Mouse (Mus musculus): ENCODE measurements around the gene Psme4. TPM values are rescaled to one million over a fixed set of nuclear protein-coding genes. Genes with fewer than 3 reads are reported as not detected.

Gene Psme4
- polyA plus RNA-seq, 1 experiment from 2014 or later = 16.1 TPM

GRCm38 (mm10) chr11:30800091-30800490, 28.6 kb downstream of the Psme4 start:
- no peak for ATAC-seq (ENCODE audit: insufficient read depth, low FRiP score)
- Histone ChIP-seq H3K27ac (ENCODE audit: low read length) (no peak overlapping the region), H3K4me3 (replicated peaks; ENCODE audit: low read length) (no peak overlapping the region), H3K36me3 (ENCODE audit: control insufficient read depth, insufficient read depth, low read length) (no peaks in the 10 kb centered on the region), H3K4me1 (ENCODE audit: control insufficient read depth, insufficient read depth, low read length) (no peaks in the 10 kb centered on the region), H3K4me2 (ENCODE audit: low read depth, low read length) (no peak overlapping the region), H3K9me3 (replicated peaks; ENCODE audit: control insufficient read depth, low read length) (no peaks in the 10 kb centered on the region), H3K27me3 (ENCODE audit: control insufficient read depth, insufficient read depth, low read length) (no peaks in the 10 kb centered on the region), H3K9ac (ENCODE audit: low read length) (no peak overlapping the region)

- Histone ChIP-seq H3K4me2 (ENCODE audit: low read depth, low read length) (no peak overlapping the region), H3K4me1 (ENCODE audit: control insufficient read depth, insufficient read depth, low read length) (no peaks in the 10 kb centered on the region), H3K36me3 (ENCODE audit: control insufficient read depth, insufficient read depth, low read length) (no peaks in the 10 kb centered on the region), H3K9ac (ENCODE audit: low read length) (no peak overlapping the region), H3K27ac (ENCODE audit: low read length) (no peak overlapping the region), H3K4me3 (replicated peaks; ENCODE audit: low read length) (no peak overlapping the region), H3K9me3 (replicated peaks; ENCODE audit: control insufficient read depth, low read length) (no peaks in the 10 kb centered on the region), H3K27me3 (ENCODE audit: control insufficient read depth, insufficient read depth, low read length) (no peaks in the 10 kb centered on the region)
- WGBS = 74% methylated on average over 1 of the region's 1 CpGs
- ATAC-seq (ENCODE audit: insufficient read depth, low FRiP score) = no peak
These were observed 30.9 kb downstream of the Psme4 start for GRCm38 (mm10) chr11:30802421-30802820.

- no peaks in the 10 kb centered on the region; the same call in 1 of the 2 replicates for H3K4me1 ChIP-seq (ENCODE audit: control insufficient read depth, insufficient read depth, low read length)
- H3K36me3 ChIP-seq (ENCODE audit: control insufficient read depth, insufficient read depth, low read length) = peaks cover 14% of the 10 kb centered on the region; the same call in 1 of the 2 replicates
- 71% methylated on average over 5 of the region's 5 CpGs for WGBS
- H3K9me3 ChIP-seq (replicated peaks; ENCODE audit: control insufficient read depth, low read length) = no peaks in the 10 kb centered on the region
- H3K4me2 ChIP-seq (ENCODE audit: low read depth, low read length) = no peak overlapping the region
- H3K9ac ChIP-seq (ENCODE audit: low read length) = no peak overlapping the region
- H3K27me3 ChIP-seq (ENCODE audit: control insufficient read depth, insufficient read depth, low read length) = no peaks in the 10 kb centered on the region
- ATAC-seq (ENCODE audit: insufficient read depth, low FRiP score) = no peak
- H3K27ac ChIP-seq (ENCODE audit: low read length) = no peak overlapping the region
- H3K4me3 ChIP-seq (replicated peaks; ENCODE audit: low read length) = no peak overlapping the region
These were observed 49.6 kb downstream of the Psme4 start for GRCm38 (mm10) chr11:30821116-30821515.

GRCm38 (mm10) chr11:30838793-30839192, 67.3 kb downstream of the Psme4 start:
- Histone ChIP-seq H3K9ac (ENCODE audit: low read length) (no peak overlapping the region), H3K4me3 (replicated peaks; ENCODE audit: low read length) (no peak overlapping the region), H3K9me3 (replicated peaks; ENCODE audit: control insufficient read depth, low read length) (no peaks in the 10 kb centered on the region), H3K36me3 (ENCODE audit: control insufficient read depth, insufficient read depth, low read length) (peaks cover 12% of the 10 kb centered on the region; the same call in 1 of the 2 replicates), H3K4me2 (ENCODE audit: low read depth, low read length) (no peak overlapping the region), H3K27me3 (ENCODE audit: control insufficient read depth, insufficient read depth, low read length) (no peaks in the 10 kb centered on the region), H3K4me1 (ENCODE audit: control insufficient read depth, insufficient read depth, low read length) (no peaks in the 10 kb centered on the region), H3K27ac (ENCODE audit: low read length) (no peak overlapping the region)
- no peak for ATAC-seq (ENCODE audit: insufficient read depth, low FRiP score)
- 88% methylated on average over 2 of the region's 2 CpGs for WGBS

- no peaks in the 10 kb centered on the region for H3K4me1 ChIP-seq (ENCODE audit: control insufficient read depth, insufficient read depth, low read length)
- no peak overlapping the region for H3K27ac ChIP-seq (ENCODE audit: low read length)
- no peak overlapping the region for H3K4me2 ChIP-seq (ENCODE audit: low read depth, low read length)
- WGBS = 86% methylated on average over 1 of the region's 1 CpGs
- H3K4me3 ChIP-seq (replicated peaks; ENCODE audit: low read length) = no peak overlapping the region
- peaks cover 2% of the 10 kb centered on the region; the same call in 1 of the 2 replicates for H3K36me3 ChIP-seq (ENCODE audit: control insufficient read depth, insufficient read depth, low read length)
- H3K9me3 ChIP-seq (replicated peaks; ENCODE audit: control insufficient read depth, low read length) = no peaks in the 10 kb centered on the region
- no peaks in the 10 kb centered on the region for H3K27me3 ChIP-seq (ENCODE audit: control insufficient read depth, insufficient read depth, low read length)
- ATAC-seq (ENCODE audit: insufficient read depth, low FRiP score) = no peak
- H3K9ac ChIP-seq (ENCODE audit: low read length) = no peak overlapping the region
These were observed 72.8 kb downstream of the Psme4 start for GRCm38 (mm10) chr11:30844355-30844754.

GRCm38 (mm10) chr11:30872425-30872824, 100.9 kb downstream of the Psme4 start:
- H3K27me3 ChIP-seq (ENCODE audit: control insufficient read depth, insufficient read depth, low read length) = no peaks in the 10 kb centered on the region
- H3K4me3 ChIP-seq (replicated peaks; ENCODE audit: low read length) = no peak overlapping the region
- no peak for ATAC-seq (ENCODE audit: insufficient read depth, low FRiP score)
- no peak overlapping the region for H3K27ac ChIP-seq (ENCODE audit: low read length)
- no peak overlapping the region for H3K9ac ChIP-seq (ENCODE audit: low read length)
- peaks cover 16% of the 10 kb centered on the region for H3K36me3 ChIP-seq (ENCODE audit: control insufficient read depth, insufficient read depth, low read length)
- H3K4me2 ChIP-seq (ENCODE audit: low read depth, low read length) = no peak overlapping the region
- no peaks in the 10 kb centered on the region for H3K4me1 ChIP-seq (ENCODE audit: control insufficient read depth, insufficient read depth, low read length)
- no peaks in the 10 kb centered on the region for H3K9me3 ChIP-seq (replicated peaks; ENCODE audit: control insufficient read depth, low read length)

- Histone ChIP-seq H3K4me3 (replicated peaks; ENCODE audit: low read length) (peak within 1 kb of the TSS; percentile 48), H3K9me3 (replicated peaks; ENCODE audit: control insufficient read depth, low read length) (no peaks in the 10 kb centered on the region), H3K9ac (ENCODE audit: low read length) (peak within 1 kb of the TSS; percentile 67), H3K4me2 (ENCODE audit: low read depth, low read length) (peak within 1 kb of the TSS; percentile 91), H3K27me3 (ENCODE audit: control insufficient read depth, insufficient read depth, low read length) (no peaks in the 10 kb centered on the region), H3K27ac (ENCODE audit: low read length) (no peak within 1 kb of the TSS), H3K4me1 (ENCODE audit: control insufficient read depth, insufficient read depth, low read length) (no peaks in the 10 kb centered on the region), H3K36me3 (ENCODE audit: control insufficient read depth, insufficient read depth, low read length) (peaks cover under 1% of the 10 kb centered on the region; the same call in 1 of the 2 replicates)
- peak; percentile 92 for ATAC-seq (ENCODE audit: insufficient read depth, low FRiP score)
- 4% methylated on average over 41 of the region's 41 CpGs for WGBS
These were observed 113.8 kb downstream of the Psme4 start, which contains the start of the genes Gpr75 and Asb3 for GRCm38 (mm10) chr11:30885171-30885871. TSS of gene Gpr75 (plus strand) at chr11:30885358. TSS of gene Asb3 (plus strand) at chr11:30885416.

GRCm38 (mm10) chr11:30888153-30888552, 116.6 kb downstream of the Psme4 start:
- no peak overlapping the region for H3K4me3 ChIP-seq (replicated peaks; ENCODE audit: low read length)
- no peak overlapping the region for H3K4me2 ChIP-seq (ENCODE audit: low read depth, low read length)
- ATAC-seq (ENCODE audit: insufficient read depth, low FRiP score) = no peak
- H3K4me1 ChIP-seq (ENCODE audit: control insufficient read depth, insufficient read depth, low read length) = no peaks in the 10 kb centered on the region
- H3K9me3 ChIP-seq (replicated peaks; ENCODE audit: control insufficient read depth, low read length) = no peaks in the 10 kb centered on the region
- H3K9ac ChIP-seq (ENCODE audit: low read length) = no peak overlapping the region
- 88% methylated on average over 2 of the region's 2 CpGs for WGBS
- H3K27ac ChIP-seq (ENCODE audit: low read length) = no peak overlapping the region
- H3K36me3 ChIP-seq (ENCODE audit: control insufficient read depth, insufficient read depth, low read length) = no peaks in the 10 kb centered on the region
- H3K27me3 ChIP-seq (ENCODE audit: control insufficient read depth, insufficient read depth, low read length) = no peaks in the 10 kb centered on the region

- H3K4me2 ChIP-seq (ENCODE audit: low read depth, low read length) = no peak overlapping the region
- ATAC-seq (ENCODE audit: insufficient read depth, low FRiP score) = no peak
- H3K4me1 ChIP-seq (ENCODE audit: control insufficient read depth, insufficient read depth, low read length) = no peaks in the 10 kb centered on the region
- H3K4me3 ChIP-seq (replicated peaks; ENCODE audit: low read length) = no peak overlapping the region
- WGBS = 88% methylated on average over 1 of the region's 1 CpGs
- H3K36me3 ChIP-seq (ENCODE audit: control insufficient read depth, insufficient read depth, low read length) = no peaks in the 10 kb centered on the region
- no peaks in the 10 kb centered on the region for H3K27me3 ChIP-seq (ENCODE audit: control insufficient read depth, insufficient read depth, low read length)
- H3K27ac ChIP-seq (ENCODE audit: low read length) = no peak overlapping the region
- no peak overlapping the region for H3K9ac ChIP-seq (ENCODE audit: low read length)
- no peaks in the 10 kb centered on the region for H3K9me3 ChIP-seq (replicated peaks; ENCODE audit: control insufficient read depth, low read length)
These were observed 124.7 kb downstream of the Psme4 start for GRCm38 (mm10) chr11:30896201-30896600.

Measured in stomach, embryonic 16.5 days (tissue).